Mouse (Mus musculus) adrenal gland (tissue): ENCODE results near the gene Traf2.

ENCODE experiments used
- intact Hi-C: fragments of 180-260 bp; cut with DNase I; formaldehyde crosslinking; loops from one replicate; pipeline ENCODE4 v1.15.1; 2025

Gene Traf2

GRCm38 (mm10) chr2:25549021-25549991 lies 2.6 kb upstream of the Traf2 start:
- intact Hi-C loops = loop anchor here (5.0 kb wide), 1 partner anchor 127 kb away; the partner anchor contains the start of gene Fut7

- intact Hi-C loops = loop anchor here (5.0 kb wide), 1 partner anchor 124 kb away; the partner anchor contains the start of gene Fut7
These were observed 537 bp downstream of the Traf2 start for GRCm38 (mm10) chr2:25545996-25546810.

DNA sequence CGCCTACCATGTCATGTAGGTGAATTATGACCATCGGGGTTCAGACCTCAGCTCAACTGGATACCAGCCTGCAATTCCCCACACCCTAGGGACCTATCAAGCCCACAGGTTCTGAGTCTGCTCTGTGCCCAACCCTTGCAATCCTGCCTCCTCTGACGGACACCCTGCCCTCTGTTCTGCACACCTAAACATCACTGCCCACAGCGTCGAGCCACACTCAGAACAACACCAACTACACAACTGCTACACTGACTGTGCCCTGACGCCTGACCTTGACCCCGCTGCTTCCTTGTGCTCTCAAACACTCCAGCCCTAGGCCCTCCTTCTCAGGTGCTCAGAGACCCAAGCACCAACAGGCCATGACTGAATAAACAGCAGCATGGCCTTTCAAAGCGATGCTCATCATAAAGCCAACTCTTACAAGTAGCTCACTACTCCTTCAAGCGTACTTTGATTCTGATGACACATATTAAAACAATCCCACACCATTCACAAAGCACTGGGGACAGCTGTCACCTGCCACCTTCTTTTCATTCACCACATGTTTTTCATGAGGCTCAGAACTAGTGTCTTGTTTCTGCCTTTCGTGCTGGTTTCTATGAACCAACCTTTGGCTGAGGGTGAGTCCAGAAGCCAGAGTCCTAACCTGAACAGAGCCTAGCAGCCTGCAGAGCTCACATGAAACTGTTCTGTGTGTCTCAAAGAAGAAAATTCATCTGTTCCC lies 4.9 kb downstream of the Traf2 start:
- intact Hi-C loops = no loop called here

GRCm38 (mm10) chr2:25540541-25540948 lies 6.2 kb downstream of the Traf2 start:
- intact Hi-C loops = no loop called here

DNA sequence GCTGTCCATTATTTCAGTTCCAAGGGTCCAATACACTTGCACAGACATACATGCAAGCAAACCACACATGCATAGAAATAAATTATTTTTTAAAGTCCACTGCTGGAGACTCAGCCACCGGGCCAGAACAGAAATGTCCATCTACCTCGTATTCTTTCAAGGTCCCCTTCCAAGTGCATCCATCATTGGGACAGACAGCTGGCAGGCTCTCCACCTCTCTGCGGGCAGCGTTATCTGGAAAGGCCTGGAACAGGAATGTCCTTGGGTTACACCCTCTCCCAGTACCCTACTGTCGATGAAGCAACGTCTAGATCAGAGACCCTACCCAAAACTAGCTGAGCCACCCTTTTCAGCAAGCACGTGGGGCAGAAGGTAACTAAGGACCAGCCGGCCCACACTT lies 10.2 kb downstream of the Traf2 start:
- intact Hi-C loops = no loop called here

- intact Hi-C loops = no loop called here
These were observed 11.9 kb downstream of the Traf2 start for GRCm38 (mm10) chr2:25534866-25535182.

DNA sequence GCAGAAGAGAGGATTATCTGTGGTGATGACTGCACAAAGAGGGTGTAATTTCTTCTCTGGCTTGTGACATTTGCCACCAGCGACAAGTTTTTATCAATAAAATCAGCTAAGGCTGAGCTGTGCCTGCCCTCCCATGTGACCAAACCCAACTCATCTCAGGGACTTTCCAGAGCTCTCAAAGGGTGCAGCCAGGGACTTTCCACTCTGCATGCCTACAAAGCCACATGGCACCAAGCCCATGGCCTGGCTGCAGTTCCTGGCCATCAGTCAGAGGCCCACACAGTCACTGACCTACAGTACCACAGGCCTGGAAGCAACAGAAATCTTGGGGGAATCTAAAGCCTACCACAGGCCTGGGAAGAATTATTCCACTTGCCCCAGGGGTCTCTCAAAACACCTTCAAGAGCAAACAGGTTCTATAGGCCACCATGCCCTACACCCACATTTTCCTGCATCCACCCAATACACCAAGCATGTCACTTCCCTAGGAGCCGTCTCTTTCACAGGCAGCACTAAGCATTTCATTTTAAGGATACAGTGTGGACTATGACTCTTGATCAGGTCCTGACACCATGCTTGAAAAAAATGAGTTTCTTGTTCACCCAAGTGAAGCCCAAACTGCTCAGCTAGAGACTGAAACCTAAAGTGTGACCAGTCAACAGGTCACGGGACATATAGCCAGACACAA lies 12.4 kb downstream of the Traf2 start:
- intact Hi-C loops = no loop called here

DNA sequence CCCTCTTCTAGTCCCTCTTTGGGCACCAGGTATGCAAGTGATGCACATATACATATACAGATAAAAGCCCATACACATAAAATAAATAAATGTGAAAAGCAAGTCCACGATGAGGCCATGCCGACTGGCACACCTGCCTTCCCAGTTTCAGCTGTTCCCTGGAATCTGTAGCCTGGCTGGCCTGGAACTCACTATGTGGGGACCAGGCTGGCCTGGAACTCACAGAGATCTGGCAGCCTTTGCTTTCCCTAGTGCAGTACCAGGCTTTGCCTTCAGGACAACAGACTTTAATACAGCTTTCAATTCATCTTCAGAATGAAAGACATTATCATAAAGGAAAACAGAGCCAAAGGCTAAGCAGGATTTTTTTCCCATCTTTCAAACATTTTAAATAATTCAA lies 13.0 kb downstream of the Traf2 start:
- intact Hi-C loops = no loop called here

GRCm38 (mm10) chr2:25526510-25527302 lies 20.0 kb downstream of the Traf2 start:
- intact Hi-C loops = no loop called here

GRCm38 (mm10) chr2:25509912-25510311 lies 36.8 kb downstream of the Traf2 start:
- intact Hi-C loops = no loop called here

- intact Hi-C loops = loop anchor here (2.0 kb wide), 1 partner anchor 44 kb away; no protein-coding TSS in a partner anchor
These were observed 39.8 kb downstream of the Traf2 start for GRCm38 (mm10) chr2:25506964-25507363.

DNA sequence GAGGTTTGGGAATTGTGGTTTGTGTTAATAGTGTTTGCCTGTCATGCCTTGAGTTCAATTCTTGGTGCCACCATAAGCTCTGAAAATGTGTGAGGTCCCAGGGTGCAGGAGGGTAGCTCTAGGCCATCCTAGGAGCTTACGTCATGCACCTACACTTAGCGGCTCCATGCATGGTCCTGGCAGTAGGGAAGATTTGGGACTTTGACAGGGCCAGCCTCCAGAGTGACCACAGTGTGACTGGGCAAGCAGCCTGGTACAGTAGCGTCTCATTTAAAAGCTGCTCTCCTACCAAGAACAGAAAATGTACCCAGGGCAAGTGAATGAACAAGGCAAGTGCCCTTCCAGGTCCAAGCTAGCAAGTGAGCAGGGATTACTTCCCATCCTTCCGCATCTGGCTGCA lies 40.9 kb downstream of the Traf2 start:
- intact Hi-C loops = loop anchor here (2.0 kb wide), 1 partner anchor 45 kb away; no protein-coding TSS in a partner anchor

- intact Hi-C loops = no loop called here
These were observed 41.7 kb downstream of the Traf2 start for GRCm38 (mm10) chr2:25505000-25505399.

DNA sequence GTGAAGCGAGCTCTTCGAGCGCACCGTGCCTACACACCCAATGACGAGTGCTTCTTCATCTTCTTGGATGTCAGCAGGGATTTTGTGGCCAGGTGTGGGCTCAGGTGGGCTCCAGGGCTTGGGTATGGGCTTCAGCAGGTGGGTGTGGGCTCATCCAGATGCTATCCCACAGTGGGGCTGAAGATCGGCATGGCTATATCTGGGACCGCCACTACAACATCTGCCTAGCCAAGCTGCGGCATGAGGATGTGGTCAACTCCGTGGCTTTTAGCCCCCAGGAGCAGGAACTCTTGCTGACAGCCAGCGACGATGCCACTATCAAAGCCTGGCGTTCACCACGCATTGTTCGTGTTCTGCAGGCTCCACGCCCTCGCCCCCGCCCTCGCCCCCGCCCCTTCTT lies 42.2 kb downstream of the Traf2 start:
- intact Hi-C loops = no loop called here

DNA sequence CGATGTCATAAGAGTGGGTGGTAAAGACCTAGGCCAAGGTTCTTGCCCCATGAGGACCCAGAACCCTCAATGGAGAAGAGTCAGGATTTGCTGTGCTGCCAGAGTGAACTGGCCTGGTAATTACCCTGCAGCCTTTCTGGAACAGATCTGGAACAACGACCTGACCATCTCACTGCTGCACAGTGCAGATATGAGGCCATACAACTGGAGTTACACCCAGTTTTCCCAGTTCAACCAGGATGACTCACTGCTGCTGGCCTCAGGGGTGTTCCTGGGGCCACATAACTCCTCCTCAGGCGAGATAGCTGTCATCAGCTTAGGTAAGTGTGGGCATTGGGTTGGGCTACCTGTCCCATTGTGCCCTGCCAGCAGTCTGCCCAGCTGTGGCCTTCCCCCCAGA lies 44.0 kb downstream of the Traf2 start:
- intact Hi-C loops = no loop called here

DNA sequence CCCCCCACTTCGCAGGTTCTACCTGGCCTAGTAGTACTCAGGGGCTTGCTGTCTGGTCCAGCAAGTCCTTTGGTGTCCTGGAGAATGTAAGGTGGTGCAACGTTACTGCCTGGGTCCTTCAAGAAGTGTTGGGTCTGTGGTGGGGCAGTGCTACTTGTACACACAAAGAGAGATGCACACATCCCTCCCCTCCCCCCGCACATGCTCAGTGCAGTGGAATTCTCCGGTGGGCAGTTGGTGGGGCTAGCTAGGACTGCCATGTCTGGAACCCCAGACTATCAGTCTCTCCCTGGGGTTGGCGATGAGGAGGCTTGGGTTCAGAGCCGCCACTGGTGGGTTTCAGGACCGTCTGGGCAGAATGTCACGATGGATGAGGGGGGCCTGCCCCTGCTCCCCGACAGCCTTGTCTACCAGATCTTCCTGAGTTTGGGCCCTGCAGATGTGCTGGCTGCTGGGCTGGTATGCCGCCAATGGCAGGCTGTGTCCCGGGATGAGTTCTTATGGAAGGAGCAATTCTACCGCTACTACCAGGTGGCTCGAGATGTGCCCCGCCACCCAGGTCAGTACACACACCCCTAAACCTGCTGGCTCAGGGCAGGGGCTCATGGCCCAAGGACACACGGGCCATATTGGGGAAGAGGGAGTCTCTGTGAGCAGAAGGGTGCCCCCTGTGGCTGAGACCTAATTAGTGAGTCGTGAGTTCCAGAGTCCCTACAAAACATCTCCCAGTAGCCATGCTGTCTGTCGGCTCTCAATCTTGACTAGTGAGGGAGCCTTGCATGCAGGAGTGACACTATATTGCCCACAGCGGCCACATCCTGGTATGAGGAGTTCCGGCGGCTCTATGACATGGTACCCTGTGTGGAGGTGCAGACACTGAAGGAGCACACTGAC lies 44.9 kb downstream of the Traf2 start, which contains the start of gene C8g:
Gene C8g (minus strand): TSS at position 127 of the 894 bp plus-strand sequence.
- intact Hi-C loops = no loop called here

DNA sequence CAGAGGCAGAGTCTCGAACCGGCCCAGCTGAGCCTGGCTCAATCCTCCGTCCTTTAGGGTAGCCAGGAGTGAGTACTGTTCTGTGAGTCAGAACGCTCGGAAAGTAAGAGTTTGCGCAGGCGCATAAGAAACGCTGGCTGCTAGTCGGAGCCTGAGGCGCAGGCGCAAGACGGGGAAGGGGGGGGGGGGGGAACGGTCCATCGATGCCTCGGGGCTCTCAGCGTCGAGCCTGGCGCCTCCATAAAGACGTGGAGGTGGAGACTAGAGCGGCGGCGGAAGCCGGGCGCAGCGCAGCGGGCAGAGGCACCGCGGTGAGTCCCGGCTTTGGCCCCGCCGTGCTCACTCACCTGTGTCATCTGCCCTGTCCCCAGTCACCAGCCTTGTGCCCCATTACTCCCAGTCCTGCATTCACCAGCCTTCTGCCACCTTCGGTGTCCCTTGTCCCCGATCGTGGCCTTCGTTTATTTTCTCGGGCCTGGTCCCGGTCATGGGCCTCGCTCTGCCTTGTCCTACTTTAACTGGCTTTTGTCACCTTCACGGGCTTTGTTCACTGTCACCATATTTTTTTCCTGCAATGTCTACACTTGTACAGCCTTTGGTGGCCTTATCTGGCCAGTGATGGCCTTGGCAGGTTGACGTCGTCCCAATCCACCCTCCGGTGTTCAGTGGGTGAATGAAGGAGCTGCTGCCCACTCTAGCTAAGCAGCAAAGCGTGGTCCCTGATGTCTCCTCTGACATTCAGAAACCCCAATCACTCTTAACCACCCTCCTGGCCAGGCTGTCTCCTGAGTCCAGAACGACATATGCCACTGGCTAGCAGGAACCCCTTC lies 45.9 kb downstream of the Traf2 start, which contains the start of gene Fbxw5:
Gene Fbxw5 (plus strand): TSS at position 175 of the 830 bp plus-strand sequence.
- intact Hi-C loops = no loop called here

DNA sequence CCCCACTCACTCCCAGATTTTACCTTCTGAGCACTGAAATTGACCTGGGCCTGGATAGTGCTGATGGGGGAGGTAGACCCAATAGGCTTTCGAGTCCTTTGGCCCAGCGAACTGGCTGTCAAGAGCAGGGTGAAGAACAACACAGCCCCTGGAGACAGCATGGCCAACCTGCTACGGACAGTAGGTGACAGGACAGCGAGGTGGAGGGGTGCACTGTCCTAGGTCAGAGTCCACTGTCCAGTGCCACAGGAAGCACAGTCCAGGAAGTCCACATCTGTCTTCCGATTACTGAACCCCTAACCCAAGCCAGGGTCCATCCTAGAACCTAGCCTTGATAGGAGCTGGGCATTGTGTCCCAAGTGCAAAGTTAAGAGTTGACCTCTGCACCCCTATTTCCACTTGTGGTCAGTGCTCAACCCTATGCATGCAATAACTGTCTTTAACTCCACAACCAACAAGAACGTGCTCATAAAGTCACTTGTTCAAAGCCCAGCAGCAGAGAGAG lies 46.6 kb downstream of the Traf2 start:
- intact Hi-C loops = no loop called here
